Comparison of ENCODE assay signal across 8 mouse cellular contexts in genomic region chr7:54458386-54458785, GRCm38 (mm10).
DNase-seq lines count a peak whose midpoint lies in the region; ATAC-seq lines count a peak whose summit lies in the region.

No protein-coding gene starts in this region.

- no peak for DNase-seq in frontal cortex, postnatal 25 days (ENCODE audit: low spot score in 2 of 2)
- DNase-seq in 3T3-L1 (ENCODE audit: low read depth, low spot score): peak; percentile 25
- peak; percentile 26 for DNase-seq in adrenal gland, adult 8-10 months
- peak; percentile 47 to 51 for DNase-seq in kidney, postnatal 4 days
- DNase-seq in right cerebral cortex, adult 18-20 months: peak; percentile 29
- DNase-seq in lung, postnatal 14 days: no peak

- ATAC-seq in frontal cortex, adult (ENCODE audit: low TSS enrichment): peak; percentile 70
- no peak for ATAC-seq in megakaryocyte-erythroid progenitor cell, adult 5-6 weeks (replicated peaks; ENCODE audit: low FRiP score, low TSS enrichment, poor library complexity, severe bottlenecking)

Comparison
In these comparisons a context has a peak if more than half of its experiments do, and no peak if none do; other contexts are left out.
1. DNase-seq: peak in 3T3-L1 (single experiment), adrenal gland, adult 8-10 months (single experiment), kidney, postnatal 4 days (2 of 2) and right cerebral cortex, adult 18-20 months (single experiment); none in frontal cortex, postnatal 25 days (0 of 2) and lung, postnatal 14 days (single experiment).